Comparison of ENCODE assay signal across 27 mouse cellular contexts in the genomic region with DNA sequence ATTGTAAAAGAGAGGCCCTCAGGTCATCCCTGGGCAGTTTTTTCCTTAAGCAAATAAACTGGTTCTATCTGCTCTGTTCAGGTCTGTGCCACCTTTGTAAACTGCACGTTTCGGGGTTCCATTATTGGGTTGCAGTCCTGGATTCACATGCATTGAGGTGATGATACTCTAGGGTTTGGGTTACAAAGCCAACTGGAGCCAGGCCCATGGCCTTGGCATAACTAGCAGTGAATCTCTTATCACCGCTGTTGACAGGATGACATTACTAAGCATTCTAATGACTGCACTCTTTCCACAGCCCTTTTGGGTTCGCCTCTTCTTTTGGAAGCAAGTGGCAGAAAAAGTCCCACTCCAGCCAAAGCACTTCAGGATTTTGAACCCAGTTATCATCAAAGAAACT. TPM values are rescaled to one million over a fixed set of nuclear protein-coding genes. Genes with fewer than 3 reads are reported as not detected.
A peak's percentile ranks its signal among the peaks of the same experiment; 100 is the strongest.
DNase-seq lines count a peak whose midpoint lies in the region; ATAC-seq lines count a peak whose summit lies in the region.
"Had no signal": no experiment of that assay in that cellular context is flagged by ENCODE, and none has a peak within 500 bp of the region (broad histone marks: within the 10 kb centered on the region; RNA-seq: fewer than 3 reads in every experiment).

No protein-coding gene starts in this region.

- H3K27ac ChIP-seq in heart, embryonic 11.5 days (ENCODE audit: low read depth, low read length) = no peak overlapping the region
- H3K27ac ChIP-seq: embryonic facial prominence, embryonic 12.5 days; embryonic facial prominence, embryonic 15.5 days; gastrocnemius, adult 2 months; heart, embryonic 13.5 days; hindbrain, embryonic 10.5 days; hindbrain, embryonic 13.5 days; intestine, embryonic 15.5 days had no signal

- no peak overlapping the region for H3K4me3 ChIP-seq in heart, embryonic 11.5 days (ENCODE audit: low read depth, low read length)
- H3K4me3 ChIP-seq: embryonic facial prominence, embryonic 12.5 days; embryonic facial prominence, embryonic 15.5 days; gastrocnemius, adult 2 months; heart, embryonic 13.5 days; hindbrain, embryonic 10.5 days; hindbrain, embryonic 13.5 days; intestine, embryonic 15.5 days had no signal

- peaks cover 4% of the 10 kb centered on the region for H3K9me3 ChIP-seq in heart, embryonic 11.5 days (replicated peaks; ENCODE audit: control insufficient read depth, low read length)
- H3K9me3 ChIP-seq: embryonic facial prominence, embryonic 12.5 days; embryonic facial prominence, embryonic 15.5 days; intestine, embryonic 15.5 days had no signal

- H3K36me3 ChIP-seq in heart, embryonic 11.5 days (ENCODE audit: control insufficient read depth, insufficient read depth, low read length) = peaks cover 35% of the 10 kb centered on the region

- H3K4me2 ChIP-seq in heart, embryonic 11.5 days = no peak overlapping the region
- H3K4me2 ChIP-seq: embryonic facial prominence, embryonic 12.5 days; embryonic facial prominence, embryonic 15.5 days; heart, embryonic 13.5 days; hindbrain, embryonic 13.5 days; intestine, embryonic 15.5 days had no signal

- intact Hi-C loops in heart, postnatal 10 days (cut with DNase I) = no loop called here

- H3K27me3 ChIP-seq in heart, embryonic 11.5 days (ENCODE audit: control insufficient read depth, insufficient read depth, low read length) = no peaks in the 10 kb centered on the region
- H3K27me3 ChIP-seq: CH12.LX; embryonic facial prominence, embryonic 12.5 days; embryonic facial prominence, embryonic 15.5 days; heart, embryonic 13.5 days; hindbrain, embryonic 13.5 days; intestine, embryonic 15.5 days; Patski had no signal

- WGBS in heart, embryonic 11.5 days (ENCODE audit: insufficient replicate concordance) = 83% methylated on average over 4 of the region's 4 CpGs

- H3K4me1 ChIP-seq in heart, embryonic 11.5 days (ENCODE audit: control insufficient read depth, insufficient read depth, low read length) = peaks cover 6% of the 10 kb centered on the region; the same call in 1 of the 2 replicates
- H3K4me1 ChIP-seq: embryonic facial prominence, embryonic 12.5 days; embryonic facial prominence, embryonic 15.5 days; hindbrain, embryonic 13.5 days had no signal

- no peak overlapping the region for H3K9ac ChIP-seq in heart, embryonic 11.5 days (ENCODE audit: low read depth, low read length)
- H3K9ac ChIP-seq: embryonic facial prominence, embryonic 12.5 days; embryonic facial prominence, embryonic 15.5 days; forebrain, postnatal 0 days; heart, embryonic 13.5 days; hindbrain, embryonic 13.5 days; intestine, embryonic 15.5 days had no signal

- no peak for ATAC-seq in heart, embryonic 11.5 days (replicated peaks; ENCODE audit: insufficient number of reproducible peaks, low FRiP score, low TSS enrichment)
- ATAC-seq: forebrain, embryonic 14.5 days; forebrain, postnatal 0 days; hindbrain, embryonic 16.5 days; intestine, embryonic 15.5 days; Patski had no signal

- DNase-seq in heart, adult 11 months = peak; percentile 75
- peak; percentile 76 for DNase-seq in adrenal gland, adult 8-10 months
- peak; percentile 52 for DNase-seq in adrenal gland, postnatal 25 days
- DNase-seq in heart, postnatal 10 days = no peak
- DNase-seq in layer of hippocampus, postnatal 36 days = no peak
- DNase-seq: B cell, adult 2 months; cerebellum, adult 11-12 months; cerebellum, adult 8-10 months; cerebellum, postnatal 10 days; forebrain, postnatal 0 days; gastrocnemius, adult 2 months; gastrocnemius, postnatal 14 days; heart, adult 18-20 months; heart, postnatal 36 days; kidney, adult 18-20 months; kidney, adult 9 months had no signal

RNA-seq across cellular contexts. Expression of a gene that starts 51.3 kb away (rescaled TPM):
- polyA plus RNA-seq in heart, embryonic 11.5 days (2014; fragmentation: Nextera tagmentation; extraction: Ambion mirVana) = 69.9 and 72.4 TPM in 2 replicates
- 100 to 1,000 TPM; 106 to 366 (median 212) TPM for total RNA-seq in adrenal gland, adult 8-10 months (2022)
- total RNA-seq in adrenal gland, postnatal 25 days (2021) = 93.4 and 102 TPM in 2 replicates
- total RNA-seq in heart, postnatal 10 days (2021) = 10 to 100 TPM; 22.4 to 36.0 TPM
- total RNA-seq in layer of hippocampus, postnatal 36 days (2021) = 10 to 100 TPM; 97.7 to 99.5 TPM

Comparison
In these comparisons a context has a peak if more than half of its experiments do, and no peak if none do; other contexts are left out.
1. DNase-seq: peak in heart, adult 11 months (single experiment), adrenal gland, adult 8-10 months (single experiment) and adrenal gland, postnatal 25 days (single experiment); none in heart, postnatal 10 days (0 of 2) and layer of hippocampus, postnatal 36 days (0 of 2).